Mouse (Mus musculus) left cerebral cortex, postnatal 25 days (tissue): Measurements from ENCODE around the gene Stard13. TPM values are rescaled to one million over a fixed set of nuclear protein-coding genes. Genes with fewer than 3 reads are reported as not detected.
A peak's percentile ranks its signal among the peaks of the same experiment; 100 is the strongest.

ENCODE experiments used
- DNase-seq, 2 experiments: peaks; one replicate each; pipeline ENCODE4 v3.0.0; 2022; ENCODE audit warnings: low spot score in 2 of 2, mixed read lengths in 1 of 2
- intact Hi-C: fragments of 180-260 bp; cut with DNase I; formaldehyde crosslinking; loops from one replicate; pipeline ENCODE4 v1.15.1; 2025
- total RNA-seq, 2 experiments: library from RNA; stranded (reverse); gene quantifications; 2 replicates each; pipeline ENCODE4 v1.2.3; 2021

The Stard13 gene
- total RNA-seq, 2 experiments from 2014 or later: 11.1 to 11.7 TPM

GRCm38 (mm10) chr5:151187336-151187735 lies 46.3 kb downstream of the Stard13 start:
- intact Hi-C loops: no loop called here
- DNase-seq: no peak

DNA sequence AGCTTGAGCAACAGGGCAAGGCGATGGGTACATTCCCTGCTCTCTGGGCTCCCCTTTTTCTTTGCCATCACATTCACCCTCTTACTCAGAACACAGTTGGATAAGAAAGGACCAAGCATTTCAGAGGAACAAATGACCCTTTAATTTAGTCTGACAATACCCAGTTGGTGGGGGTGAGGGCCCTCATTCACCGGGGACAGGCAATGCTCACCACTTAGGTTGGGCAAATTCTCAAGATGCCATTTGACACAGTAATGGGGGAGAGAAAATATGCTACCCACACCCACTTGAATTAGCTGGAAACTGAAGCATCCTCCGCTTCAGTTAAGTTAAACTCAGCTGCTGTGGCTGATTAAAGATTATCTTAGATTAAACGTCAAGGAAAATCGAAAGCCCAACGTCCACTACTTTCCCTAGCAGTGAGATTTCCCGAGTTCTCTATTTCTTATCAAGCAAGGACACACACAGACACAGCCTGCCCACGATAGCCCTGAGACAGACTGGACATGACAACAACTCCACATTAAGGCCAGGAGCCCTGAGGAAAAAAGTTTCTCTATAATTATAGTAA lies 48.3 kb downstream of the Stard13 start:
- intact Hi-C loops: no loop called here
- DNase-seq: no peak

- intact Hi-C loops: no loop called here
- DNase-seq: no peak
Observed at GRCm38 (mm10) chr5:151183656-151184240, 49.9 kb downstream of the Stard13 start.

GRCm38 (mm10) chr5:151181288-151181687 lies 52.3 kb downstream of the Stard13 start:
- DNase-seq: no peak
- intact Hi-C loops: no loop called here

DNA sequence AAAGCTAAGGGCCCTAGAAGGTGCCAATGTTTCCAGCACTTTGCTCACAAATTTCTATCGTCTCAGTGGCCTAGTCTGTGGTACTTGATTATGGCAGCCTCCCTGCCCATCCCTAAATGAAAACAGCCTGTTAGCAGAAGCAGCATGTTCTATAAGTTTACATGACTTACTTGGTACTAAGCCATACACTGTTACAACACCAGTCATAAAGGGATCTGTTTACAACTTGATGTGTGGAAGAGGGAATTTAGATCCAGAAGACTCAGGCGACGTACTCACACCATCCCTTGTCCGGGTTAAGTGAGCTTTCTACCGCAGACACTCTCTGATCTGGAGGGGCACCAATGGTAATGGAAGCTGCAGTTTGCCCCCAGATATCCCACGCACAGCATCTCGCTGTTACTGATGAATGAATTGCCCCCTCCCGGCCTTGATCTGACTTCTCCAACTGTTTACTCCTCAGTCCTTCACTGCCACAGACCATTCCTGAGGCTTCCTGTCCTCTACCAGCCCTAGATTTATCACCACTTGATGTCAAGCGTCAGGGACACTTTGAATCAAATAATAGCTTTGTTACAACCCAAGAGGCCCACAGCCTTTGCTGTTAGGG lies 53.4 kb downstream of the Stard13 start:
- intact Hi-C loops: no loop called here
- DNase-seq: no peak

DNA sequence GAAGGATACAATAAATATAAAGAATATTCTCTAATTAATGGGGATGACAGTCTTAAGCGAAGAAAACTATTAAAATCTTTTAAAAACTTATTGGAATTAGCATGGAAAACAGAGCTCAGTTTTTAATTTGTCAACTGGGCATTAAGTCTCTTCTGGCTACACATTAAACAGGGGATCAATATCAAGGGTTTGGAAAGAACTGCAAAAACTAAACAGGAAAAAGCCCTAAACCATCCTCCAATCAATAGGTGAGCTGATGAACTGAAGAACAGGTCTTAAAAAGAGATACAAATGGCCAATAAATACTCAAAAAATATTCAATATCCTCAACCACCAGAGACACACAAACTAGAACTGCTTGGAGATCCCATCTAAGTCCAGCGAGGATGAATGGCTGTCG lies 56.5 kb downstream of the Stard13 start:
- no peak for DNase-seq
- intact Hi-C loops: no loop called here

- DNase-seq: no peak
- intact Hi-C loops: no loop called here
Observed at GRCm38 (mm10) chr5:151175897-151176313, 57.7 kb downstream of the Stard13 start.

- intact Hi-C loops: no loop called here
Observed at GRCm38 (mm10) chr5:151174485-151175460, 58.9 kb downstream of the Stard13 start.

GRCm38 (mm10) chr5:151173774-151174173 lies 59.9 kb downstream of the Stard13 start:
- intact Hi-C loops: no loop called here
- no peak for DNase-seq

More at GRCm38 (mm10) chr5:151174485-151175460, 58.9 kb downstream of the Stard13 start:
- peak in 1 of 2 experiments; percentile 17 for DNase-seq

- DNase-seq: no peak
- intact Hi-C loops: no loop called here
Observed at GRCm38 (mm10) chr5:151170168-151170750, 63.4 kb downstream of the Stard13 start.

GRCm38 (mm10) chr5:151168191-151168590 lies 65.4 kb downstream of the Stard13 start:
- DNase-seq: no peak
- intact Hi-C loops: no loop called here

DNA sequence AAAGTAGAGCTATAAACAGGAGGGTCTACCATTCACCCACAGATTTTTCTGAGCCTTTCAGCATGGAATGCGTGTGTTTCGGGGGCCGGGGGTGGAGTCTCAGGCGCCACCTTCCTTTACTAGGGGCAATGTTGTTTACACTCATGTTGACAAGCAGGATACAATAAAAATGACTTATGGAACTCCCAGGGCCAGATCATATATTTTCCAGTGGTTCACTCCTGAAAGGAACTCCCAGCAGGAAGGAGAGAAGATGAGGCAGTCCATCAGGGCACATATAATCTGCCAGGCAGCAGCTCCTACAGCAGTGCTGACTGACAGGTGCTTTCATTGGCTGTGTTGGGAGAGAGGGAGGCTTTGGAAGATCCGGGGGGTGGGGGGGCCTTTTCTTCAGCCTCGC lies 66.0 kb downstream of the Stard13 start:
- intact Hi-C loops: no loop called here
- no peak for DNase-seq

GRCm38 (mm10) chr5:151166266-151166665 lies 67.4 kb downstream of the Stard13 start:
- intact Hi-C loops: no loop called here
- DNase-seq: peak; percentile 14 to 25

DNA sequence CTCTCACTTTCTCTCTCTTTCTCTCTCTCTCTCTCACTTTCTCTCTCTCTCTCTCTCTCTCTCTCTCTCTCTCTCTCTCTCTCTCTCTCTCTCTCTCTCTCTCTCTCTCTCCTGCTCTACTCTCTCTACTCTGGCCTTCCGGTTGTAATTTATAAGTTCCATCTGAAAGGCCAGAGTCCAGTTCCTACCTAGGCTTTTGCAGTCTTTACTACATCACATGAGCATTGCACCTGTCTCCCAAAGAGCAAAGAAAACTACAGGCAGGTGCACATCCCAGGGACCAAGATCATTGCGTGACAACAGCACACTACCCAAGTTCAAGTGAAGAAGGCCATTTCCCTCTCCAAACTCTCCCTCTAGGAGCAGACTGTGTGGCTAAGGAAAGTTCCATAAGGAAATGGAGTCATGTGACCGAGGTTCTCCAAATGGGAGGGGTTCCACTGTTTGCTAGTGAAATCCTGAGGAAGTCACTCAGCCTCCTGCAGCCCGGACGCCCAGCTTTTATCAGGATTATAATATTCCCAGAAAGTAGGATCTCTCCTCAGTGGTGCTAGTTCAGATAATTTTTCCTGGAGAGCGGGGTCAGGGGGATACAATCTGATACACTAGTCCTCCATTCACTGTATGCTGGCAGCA lies 68.1 kb downstream of the Stard13 start:
- DNase-seq: no peak
- intact Hi-C loops: no loop called here

- no peak for DNase-seq
- intact Hi-C loops: no loop called here
Observed at GRCm38 (mm10) chr5:151164815-151165214, 68.8 kb downstream of the Stard13 start.

DNA sequence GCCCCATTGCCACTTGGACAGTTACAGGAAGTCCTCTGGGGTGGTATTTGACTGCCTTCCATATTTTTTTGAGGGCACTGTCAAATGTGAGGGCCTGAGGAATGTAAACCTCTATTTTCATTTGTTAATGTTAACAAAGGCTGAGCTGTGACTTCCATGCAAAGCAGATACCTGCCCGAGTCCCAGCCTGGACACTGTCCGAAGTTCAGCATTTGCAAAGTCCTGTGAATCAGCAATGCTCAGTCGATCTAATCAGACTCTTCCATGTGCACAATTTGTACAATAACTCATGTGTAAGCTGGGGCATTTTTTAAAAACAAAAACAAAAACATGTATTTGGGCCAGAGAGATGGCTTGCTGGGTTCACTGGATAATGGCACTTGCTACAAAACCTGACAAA lies 71.0 kb downstream of the Stard13 start:
- intact Hi-C loops: no loop called here
- DNase-seq: no peak

- no peak for DNase-seq
- intact Hi-C loops: no loop called here
Observed at GRCm38 (mm10) chr5:151155247-151155646, 78.4 kb downstream of the Stard13 start.

GRCm38 (mm10) chr5:151154780-151155179 lies 78.9 kb downstream of the Stard13 start:
- intact Hi-C loops: no loop called here
- no peak for DNase-seq

DNA sequence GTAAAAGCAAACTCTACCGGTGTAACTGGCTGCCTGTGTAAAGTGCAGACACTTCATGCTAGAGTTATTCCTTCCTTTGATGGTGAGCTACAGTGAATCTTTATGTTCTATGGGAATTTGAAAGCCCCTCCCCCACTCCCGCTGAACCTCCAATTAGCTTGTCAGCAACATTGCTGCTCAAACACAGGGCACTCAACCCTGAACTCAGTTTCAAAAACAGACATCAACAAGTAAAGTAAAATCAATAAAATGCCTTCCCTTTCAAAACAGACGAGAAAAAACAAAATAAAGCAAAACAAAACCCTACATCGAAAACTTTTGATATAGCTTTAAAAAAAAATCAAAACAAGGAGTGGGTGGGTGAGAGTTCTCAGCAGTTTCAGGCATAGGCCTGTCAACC lies 79.6 kb downstream of the Stard13 start:
- DNase-seq: no peak
- intact Hi-C loops: no loop called here
